Mouse (Mus musculus): ENCODE data around the gene Nup133.
"Not testable (repeated sequence)": the region's sequence is repeated elsewhere in the genome, so short reads cannot be mapped to it uniquely, and the experiment has no call there.

Nup133 gene

DNA sequence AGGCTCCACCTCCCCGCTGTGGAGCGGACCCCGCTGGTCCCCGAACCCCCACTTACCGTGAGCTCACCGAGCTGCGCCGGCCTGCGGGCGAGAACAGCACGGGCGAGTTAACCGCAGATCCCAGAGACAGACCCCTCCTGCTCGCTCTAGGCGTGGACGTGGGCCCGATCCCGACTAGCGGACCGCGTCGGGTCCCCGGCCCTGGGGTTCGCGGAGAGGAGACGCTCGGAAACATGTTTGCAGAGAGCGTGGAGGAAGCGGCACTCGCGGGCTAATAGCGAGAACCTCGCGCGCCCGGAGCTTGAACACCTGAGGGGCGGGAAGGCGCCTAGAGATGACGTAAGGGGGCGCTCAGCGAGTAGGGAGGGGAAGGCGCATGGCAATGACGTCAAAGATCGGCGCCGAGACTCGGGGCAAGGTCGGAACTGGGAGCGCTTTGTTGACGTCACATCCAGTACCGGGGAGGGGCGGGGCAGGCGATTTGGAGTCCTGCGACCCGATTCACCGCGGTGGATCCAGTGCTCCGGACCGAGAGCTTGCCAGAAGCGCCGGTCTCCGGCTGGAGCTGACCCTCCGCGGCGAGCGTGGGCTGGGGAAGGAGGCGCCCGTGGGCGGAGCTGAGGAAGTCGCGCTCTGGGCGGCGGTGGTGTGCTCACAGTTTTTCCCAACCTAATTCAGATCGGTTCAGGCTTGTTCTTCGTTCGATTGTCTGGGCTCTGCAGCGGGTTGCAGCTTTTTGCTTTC, at the start of gene Nup133:
Nup133 (minus strand) TSS at position 324 of the 744 bp plus-strand sequence.
- peak; percentile 99 for DNase-seq

DNA sequence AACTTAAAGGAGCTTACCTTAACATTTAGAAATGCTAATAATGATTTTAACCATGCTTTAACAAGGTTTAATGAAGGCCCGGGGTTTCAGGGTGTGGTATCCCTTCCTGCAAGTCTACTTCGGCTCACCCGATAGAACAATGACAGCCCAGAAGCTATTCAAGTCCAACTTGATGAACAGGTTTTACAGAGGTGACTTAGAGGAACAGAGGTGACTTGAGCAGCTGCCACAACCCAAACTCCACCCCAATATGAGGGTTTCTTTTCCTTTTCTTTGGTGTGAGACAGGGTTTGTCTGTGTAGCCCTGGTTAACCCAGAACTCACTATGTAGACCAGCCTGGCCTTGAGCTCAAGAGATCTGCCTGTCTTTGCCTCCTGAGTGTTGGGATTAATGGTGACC, 44.9 kb upstream of the Nup133 start:
- no peak for DNase-seq

DNA sequence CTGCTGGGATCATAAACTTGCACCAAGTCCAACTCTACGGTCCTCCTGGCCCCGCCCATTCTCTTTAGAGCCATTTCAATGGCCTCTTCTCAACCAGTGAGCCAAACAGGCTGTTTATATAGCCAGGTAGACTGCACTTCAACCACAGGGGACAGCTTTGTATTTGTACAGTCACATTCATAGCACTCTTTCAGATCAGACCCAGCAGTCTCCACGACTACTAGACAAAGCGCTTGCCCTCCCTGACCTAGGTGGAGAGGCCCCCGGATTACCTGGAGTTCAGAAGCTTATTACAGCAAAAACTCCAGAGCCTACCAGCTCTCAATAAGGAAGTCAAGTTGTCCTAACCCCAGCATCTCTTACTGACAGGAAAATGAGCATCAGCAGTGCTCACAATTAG, 44.5 kb upstream of the Nup133 start:
- no peak for DNase-seq

DNA sequence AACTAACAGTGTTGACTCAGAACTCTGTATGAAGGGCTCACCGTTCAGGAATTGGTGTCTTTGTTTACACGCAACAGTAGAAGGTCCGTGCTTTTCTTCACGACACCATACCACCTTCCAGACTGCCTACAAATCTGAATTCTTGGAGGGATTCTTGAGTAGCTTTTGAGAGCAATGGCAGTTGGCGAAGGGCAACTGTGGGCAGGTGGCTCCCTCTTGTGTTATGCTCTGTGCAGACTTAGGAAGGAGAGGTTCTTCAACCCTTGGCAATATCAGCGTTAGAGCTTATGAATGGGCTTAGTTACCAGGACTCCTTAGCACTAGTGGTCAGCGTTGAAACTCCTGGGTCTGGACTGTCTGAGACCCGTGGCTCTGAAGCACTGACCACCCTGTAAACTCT, 43.5 kb upstream of the Nup133 start:
- DNase-seq = no peak

DNA sequence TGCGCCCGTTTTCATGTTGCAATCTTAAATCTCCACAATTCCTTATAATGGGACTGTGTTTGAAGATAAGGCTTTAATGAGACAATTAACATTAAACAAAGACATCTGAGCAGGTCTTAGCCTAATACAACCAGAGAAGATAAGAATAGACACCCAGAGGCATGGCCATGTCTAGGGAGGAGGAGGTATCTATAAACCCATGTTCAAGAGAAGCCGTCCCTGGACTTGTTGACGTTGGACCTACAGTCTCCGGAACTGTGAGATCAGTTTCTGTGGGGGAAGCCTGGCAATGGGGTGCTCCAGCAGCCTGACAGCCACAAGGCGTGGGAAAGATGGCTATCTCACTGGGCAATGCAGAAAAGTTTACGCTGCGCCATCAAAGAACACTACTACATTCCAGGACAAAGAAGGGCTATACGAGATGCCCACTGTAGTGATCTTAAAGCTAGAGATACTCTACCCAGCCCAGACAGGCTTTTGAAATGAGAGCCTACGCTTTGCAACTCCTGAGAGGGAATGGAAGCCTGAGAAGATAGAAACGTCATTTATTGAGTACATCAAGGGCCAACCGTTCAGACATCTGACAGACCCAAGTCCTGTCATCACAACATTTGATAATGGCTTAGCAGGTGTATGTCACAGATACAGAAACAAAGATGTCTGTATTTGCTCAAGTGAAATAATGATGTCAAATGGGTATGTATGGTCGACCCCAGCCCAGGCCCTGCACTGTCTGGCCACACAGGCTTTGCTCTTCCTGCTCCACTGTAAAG, 41.4 kb upstream of the Nup133 start:
- no peak for DNase-seq

DNA sequence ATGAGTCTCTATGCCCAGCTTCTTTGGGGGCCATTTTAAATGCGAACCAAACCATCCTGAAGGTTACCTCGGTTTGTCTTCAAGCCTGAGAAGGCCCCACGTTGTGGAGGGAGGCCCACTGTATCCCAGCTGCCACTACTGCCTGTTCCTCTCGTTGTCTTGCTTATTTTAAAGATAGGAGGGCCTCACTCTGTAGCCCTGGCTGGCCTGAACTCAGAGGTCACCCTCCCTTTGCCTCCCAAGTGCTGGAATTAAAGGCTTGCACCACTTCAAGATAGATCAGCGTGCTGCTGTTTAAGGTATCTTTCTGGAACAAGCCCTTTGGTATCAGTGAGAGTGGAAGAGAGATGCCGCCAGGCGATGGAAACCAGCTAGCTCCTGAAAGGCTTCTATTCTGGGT, 40.1 kb upstream of the Nup133 start:
- DNase-seq = no peak

DNA sequence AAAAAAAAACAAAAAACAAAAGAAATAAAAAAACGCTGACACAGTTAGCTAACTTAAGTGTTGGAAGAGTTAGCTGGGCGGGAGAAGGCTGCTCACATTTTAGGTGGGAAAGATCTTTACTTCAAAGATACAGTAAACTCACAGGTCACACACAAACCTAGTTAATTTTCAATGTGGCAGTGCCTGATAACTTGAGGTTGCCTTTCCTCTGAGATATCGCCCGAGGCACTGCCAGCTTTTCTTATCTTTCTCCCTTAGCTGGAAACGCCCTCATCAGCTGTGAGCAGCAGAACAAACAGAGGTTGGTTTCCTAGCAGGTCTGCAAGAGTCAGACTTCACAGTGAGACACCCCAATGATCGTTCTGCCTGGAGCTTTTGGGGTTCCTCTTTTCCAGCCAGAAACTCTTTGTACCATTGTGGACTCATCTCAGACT, 39.6 kb upstream of the Nup133 start:
- DNase-seq = no peak

DNA sequence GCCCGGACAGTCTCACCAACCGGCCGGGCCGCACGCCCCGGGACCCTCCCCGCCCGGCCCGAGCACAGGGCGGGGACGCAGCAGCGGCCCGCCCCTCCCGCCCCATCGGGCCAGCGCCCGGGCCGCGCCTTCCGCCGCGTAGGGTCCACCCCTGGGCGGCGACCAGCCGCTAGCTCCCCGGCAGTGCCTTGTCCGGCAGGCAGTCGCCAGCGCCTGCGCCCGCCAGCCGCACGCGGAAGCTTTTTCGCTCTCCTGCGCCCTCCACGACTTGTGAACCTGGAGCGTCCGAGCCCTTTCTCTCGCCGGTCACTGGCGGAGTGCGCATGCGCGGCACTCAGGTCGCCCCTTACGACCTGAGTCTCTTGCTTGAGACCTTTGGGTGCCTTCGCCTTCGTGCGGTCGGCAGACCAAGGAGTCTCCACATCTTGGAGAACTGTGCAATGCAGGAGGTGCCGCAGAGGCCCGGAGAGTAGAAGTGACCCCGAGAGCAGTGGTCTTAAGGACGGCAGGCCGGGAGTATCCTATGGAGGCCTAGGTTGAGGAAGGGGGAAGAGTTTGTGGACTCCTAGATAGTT, 33.8 kb upstream of the Nup133 start, which contains the start of gene Abcb10:
Abcb10 (minus strand) TSS at position 297 of the 575 bp plus-strand sequence.
- peak; percentile 80 for DNase-seq

DNA sequence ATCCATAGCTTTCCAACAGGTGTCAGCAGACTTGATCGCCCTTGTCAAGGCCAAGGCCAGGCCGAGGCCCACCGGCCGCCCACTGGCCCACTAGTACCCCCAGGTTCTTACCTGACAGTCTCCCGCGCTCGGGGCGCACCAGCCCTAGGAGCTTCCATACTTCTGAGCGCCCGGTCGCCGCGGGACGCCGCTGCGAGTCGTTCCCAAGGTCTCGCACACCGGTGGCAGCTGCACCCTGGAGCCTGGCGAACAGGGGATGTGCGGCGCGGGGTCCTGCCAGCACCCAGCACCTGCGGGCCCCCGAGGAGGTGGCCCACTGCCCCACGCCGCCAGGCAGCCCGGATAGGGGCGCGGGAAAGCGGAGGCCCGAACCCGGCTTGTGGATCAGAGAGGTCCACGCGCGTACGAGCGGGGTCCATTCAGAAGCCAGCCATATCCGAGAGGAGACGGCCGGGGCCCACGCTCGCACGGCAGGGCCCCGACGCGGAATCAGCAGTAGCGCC, 33.3 kb upstream of the Nup133 start:
- DNase-seq = peak; percentile 16

DNA sequence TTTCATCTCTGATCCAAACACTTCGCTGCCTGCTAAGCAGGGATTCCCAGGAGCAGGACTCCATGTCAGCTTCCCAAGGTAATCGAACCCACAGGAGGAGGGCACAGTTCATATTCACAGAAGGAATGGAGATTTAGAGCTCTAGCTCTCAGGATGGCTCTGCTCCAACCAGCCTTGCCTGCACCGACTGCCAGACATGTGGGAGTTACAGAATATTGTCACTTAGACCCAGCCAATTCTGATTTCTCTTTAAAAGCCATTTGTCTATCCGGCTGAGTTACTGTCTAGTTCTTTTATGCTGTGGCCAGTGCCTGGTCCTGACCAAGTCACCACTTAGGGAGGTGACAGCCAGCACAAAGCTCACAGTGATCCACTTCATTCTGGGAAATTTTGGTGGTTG, 32.6 kb upstream of the Nup133 start:
- peak; percentile 45 for DNase-seq

DNA sequence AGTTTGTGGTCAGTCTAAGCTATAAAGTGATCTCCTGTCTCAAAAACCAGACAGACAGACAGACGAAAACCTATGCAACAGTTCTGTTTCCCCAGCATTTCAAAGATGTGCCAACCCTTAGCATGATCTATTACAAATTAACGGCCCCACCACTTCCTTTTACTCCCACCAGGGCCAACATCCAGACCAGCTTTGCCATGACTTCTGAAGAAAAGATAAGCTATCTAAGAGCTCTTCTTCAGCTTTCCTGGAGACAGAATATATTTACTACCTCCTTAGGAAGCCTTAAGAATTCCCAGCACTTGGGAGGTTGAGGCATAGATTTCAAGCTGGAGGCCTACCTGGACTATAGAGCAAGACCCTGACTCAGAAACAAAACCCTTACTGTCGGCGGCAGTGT, 31.2 kb upstream of the Nup133 start:
- no peak for DNase-seq

DNA sequence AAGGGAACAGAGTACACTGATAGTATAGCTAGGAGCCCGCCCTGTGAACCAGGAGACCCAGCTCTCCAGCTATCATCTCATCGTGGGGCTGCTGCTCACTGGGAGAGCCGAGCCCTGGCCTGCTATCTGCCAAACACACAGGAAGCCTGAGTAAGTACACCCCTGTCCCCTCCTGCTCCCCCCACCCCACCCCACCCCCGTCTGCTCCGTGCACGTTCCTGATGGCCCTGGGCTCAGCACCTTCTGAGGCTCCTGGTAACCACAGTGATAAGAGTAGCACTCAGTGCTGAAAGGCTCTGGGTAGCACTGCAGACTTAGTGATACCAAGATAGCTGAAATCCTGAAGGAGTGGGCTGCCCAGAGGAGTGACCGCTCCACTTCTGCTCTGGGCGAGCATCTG, 29.9 kb upstream of the Nup133 start:
- no peak for DNase-seq

DNA sequence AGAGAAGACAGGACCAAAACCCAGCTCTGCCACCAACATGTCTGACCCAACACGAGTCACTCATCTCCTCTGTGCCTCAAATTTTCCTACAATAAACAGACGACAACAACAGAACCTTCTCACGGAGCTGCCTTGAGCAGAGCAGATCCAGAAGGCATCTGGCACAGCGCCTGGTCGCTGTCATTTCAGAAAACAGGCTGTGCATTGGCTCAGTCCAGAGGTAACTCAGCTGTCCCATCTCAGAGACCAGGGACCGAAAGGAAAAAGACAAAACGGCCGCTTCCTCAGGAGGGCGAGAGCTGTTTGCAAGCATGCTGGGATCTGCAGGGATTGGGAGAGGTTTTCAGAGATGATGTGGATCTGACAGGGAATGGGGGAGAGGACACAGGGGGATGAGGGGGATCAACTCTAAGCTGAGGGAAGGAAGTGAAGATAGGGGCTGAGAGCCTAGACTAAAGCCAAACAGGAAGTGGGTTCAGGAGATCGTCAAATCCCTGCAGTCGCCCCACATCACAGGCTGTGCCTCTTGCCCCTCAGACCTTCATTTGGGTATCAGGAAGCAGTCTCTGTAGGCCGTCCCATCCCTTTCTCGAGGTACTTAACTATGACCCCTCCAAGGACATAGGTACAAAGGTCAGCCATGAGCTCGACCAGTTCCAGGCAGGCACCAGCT, 29.2 kb upstream of the Nup133 start:
- no peak for DNase-seq

DNA sequence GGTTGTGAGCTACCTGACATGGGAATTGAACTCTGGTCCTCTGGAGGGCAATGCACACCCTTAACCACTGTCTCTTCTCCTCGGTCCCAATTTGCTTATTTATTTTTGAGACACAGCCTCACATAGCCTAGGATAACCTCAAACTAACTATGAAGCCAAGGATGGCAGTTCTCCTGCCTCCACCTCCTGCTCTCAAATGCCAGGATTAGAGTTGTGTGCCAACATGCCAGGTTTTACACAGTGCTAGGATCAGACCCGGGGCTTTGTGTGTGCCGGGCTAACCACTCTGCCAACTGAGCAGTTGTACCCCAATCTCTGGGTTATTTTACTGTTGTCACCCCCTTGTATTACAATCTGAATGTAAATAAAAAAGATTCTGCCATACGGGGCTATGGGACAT, 28.4 kb upstream of the Nup133 start:
- DNase-seq = no peak

DNA sequence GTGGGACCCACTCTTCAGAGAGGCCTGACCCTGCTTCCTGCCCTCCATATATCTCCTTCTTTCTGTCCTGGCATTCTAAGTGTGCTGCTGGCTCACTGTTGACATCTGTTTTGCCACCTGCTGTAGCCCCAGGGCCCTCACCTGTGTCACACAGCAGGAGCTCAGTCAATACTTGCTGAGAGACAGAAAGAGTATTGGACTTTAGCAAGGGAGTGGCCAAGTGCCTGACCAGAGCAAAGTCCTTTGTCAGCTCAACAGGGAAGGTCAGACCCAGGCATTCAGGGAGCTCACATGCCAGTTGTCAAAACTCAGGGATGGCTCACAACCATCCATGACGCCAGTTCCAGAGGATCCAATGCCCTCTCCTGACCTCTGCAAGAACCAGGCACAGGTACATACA, 24.4 kb upstream of the Nup133 start:
- no peak for DNase-seq

DNA sequence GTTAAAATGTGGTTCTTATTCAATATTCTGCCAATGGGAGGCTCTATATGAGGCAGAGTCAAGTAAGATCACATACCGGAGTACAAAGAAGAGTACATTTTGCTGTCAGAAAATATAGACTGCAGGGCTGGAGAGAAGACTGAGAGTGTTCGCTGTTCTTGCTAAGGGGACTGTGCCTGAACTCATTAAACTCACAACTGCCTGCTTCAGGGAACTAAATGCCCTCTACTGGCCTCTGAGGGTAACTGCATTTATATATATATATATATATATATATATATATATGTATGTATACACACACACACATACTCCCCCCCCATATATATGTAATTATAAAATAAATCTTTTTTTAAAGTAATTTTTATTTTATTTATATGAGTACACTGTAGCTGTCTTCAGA, 17.8 kb upstream of the Nup133 start:
- DNase-seq = no peak

DNA sequence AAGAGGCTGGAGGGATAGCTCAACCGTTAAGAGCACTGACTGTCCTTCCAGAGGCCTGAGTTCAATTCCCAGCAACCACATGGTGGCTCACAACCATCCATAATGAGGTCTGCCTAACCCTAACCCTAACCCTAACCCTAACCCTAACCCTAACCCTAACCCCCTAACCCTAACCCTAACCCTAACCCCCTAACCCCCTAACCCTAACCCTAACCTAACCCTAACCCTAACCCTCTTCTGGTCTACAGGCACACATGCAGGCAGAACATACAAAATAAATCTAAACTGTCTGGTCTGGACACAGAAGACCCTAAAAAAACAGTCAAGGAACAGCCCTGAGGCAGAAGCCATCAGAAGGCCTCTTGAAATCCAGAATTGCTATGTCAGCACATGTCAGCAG, 12.3 kb upstream of the Nup133 start:
- no peak for DNase-seq

DNA sequence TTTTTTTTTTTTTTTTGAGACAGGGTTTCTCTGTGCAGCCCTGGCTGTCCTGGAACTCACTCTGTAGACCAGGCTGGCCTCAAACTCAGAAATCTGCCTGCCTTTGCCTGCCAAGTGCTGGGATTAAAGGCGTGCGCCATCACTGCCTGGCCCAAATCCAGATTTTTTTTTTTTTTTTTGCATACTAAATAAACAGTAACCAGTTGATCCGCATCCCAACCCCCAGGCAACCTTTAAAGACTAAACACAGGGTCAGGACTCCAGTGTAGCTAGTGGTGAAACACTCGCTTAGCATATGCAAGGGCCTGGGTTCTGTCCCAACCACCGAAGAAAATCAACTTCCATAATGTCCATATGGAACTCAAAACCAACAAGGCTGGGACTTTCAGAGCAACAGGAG, 11.5 kb upstream of the Nup133 start:
- DNase-seq = not testable (repeated sequence)

DNA sequence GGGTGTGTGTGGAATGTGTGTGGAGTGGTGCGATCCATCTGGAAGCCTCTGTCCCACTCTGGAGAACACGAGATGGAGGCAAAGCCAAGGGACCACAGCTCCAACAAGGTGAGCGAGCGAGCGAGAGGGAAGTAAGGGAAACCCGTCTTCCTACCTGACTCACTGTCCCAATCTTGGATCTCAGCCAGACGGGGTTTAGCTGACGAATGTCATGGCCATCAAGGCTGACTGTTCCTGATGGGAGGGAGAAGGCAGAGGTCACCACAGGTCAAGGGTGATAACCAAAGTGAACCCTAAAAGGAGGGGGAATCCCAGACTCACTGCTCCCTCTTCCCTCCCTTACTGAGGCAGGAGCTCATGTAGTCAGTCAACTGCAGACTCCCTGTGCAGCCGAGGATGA, 11.0 kb upstream of the Nup133 start:
- no peak for DNase-seq

DNA sequence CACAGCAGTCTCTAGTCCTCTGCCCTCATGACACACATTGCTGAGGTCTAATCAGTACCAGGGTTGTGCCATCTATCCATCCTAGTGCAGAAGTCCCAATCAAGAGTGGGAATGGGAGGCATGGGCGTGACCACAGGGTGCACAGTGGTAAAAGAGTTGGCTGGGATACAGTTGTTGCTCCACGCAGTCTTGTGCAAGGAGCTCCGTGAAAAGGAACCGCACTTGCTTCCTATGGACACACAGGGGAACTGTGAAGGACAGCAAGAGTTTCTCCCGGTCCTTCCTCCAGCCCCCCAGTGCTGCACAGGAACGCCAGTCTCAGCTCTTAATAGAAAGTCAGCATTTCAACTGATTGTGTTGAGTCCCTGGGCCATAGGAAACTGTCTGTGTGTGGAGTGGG, 10.4 kb upstream of the Nup133 start:
- no peak for DNase-seq

DNA sequence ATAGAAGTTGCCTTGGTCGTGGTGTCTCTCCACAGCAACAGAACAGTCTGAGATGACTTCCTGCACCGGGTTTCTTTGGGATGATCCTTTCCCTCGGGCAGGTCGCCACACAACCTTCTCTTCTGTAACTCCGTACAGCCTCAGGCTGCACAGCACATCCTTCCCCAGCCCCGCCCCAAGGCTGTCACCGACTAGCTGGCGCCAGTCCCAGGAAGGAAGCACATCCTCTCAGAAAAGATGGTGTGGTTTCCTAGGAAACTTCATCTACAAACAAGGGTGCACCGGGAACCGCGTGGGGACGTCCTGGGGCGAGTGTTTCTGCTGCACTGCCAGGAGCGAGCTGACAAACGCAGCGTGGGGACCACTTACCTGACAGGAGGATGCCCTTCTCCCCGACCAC, 9.1 kb upstream of the Nup133 start:
- DNase-seq = peak; percentile 62

DNA sequence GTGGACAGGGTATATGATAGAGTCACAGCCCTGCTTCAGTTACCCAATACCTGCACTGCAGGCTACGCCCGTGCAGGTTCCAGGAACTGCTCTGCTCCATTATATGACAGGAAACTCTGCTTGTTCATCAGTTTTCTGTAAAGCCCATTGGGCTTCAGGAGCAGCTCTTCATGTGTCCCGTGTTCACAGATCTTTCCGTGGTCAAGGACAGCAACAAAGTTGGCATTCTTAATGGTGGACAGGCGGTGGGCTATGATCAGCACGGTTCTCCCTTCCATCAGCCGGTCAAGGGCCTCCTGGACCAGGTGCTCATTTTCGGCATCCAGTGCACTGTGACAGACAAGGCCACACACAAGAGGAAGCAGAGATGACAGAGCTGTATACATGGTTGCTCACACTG, 5.2 kb upstream of the Nup133 start:
- no peak for DNase-seq

DNA sequence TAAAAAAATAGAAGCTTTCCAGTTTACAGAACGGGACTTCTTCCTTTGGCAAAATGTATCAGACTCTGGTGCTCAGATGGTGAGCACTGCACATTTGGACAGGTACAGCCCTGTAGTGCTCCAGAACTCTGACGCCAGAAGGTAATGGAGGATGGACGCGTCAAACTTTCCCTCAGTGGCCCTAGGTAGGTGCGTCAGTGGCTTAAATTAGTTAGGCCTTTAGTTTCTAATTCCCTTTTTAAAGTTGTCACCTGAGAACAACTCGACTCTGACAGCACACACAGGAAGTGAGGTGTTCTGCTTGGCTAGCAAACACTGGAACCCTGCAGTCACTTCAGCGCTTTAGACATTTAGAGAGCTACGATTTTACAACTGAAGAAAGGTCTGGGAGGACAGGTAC, 4.6 kb upstream of the Nup133 start:
- DNase-seq = no peak
